Mouse (Mus musculus): ENCODE data around the gene Hoxb7. TPM values are rescaled to one million over a fixed set of nuclear protein-coding genes. Genes with fewer than 3 reads are reported as not detected.

Hoxb7 gene
- polyA plus RNA-seq, 1 experiment from 2014 or later: 56.1 TPM

DNA sequence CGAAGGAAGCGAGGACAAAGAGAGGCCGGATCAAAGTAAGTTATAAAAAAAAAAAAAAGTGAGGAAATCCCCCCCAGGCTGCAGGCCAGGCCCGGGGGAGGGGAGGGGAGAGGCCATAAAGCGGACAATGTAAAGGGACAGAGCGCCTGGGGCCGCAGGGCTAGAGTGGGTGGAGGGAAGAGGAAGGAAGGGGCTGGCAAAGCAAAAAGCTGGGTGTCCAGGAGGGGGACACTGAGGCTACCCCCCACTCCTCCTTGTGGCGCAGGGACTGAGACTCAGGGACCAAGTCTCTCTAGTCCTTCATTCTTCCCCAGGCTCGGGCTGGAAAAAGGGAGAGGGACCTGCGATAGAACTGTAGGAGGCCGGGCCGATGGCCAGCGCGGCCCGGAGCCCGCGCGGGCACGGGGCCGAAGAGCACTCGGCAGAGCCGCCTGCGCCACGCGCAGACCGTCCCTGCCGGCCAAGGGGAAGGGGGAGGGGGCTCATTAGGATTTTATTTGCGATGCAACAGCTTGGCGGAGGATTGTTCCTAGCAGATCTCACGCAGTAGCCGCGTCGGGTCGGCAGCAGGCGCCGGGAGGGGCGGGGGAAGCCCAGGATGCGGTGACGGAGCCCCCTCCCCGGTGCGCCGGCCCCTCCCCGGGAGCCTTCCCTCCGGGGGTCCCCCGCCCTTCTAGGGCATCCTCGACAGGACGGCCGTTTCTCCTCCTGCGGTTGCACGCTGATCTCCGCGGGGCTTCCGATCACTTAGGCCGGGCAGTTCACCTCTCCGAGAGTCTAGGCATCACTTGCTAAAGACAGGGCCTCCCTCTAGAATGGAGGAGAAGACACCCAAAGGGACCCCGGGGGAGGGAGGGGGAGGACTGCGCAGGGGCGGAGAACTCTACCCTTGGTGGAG is 14.2 kb upstream of the Hoxb7 start:
- Histone ChIP-seq H3K36me3 (ENCODE audit: insufficient read depth, low read length) (peaks cover 3% of the 10 kb centered on the region; the same call in 1 of the 2 replicates), H3K4me2 (ENCODE audit: low read length) (peak overlapping the region; percentile 66), H3K27me3 (ENCODE audit: insufficient read depth, low read length) (no peaks in the 10 kb centered on the region), H3K9me3 (replicated peaks; ENCODE audit: low read length) (no peaks in the 10 kb centered on the region), H3K9ac (ENCODE audit: low read depth, low read length) (peak overlapping the region; percentile 72), H3K4me1 (replicated peaks; ENCODE audit: insufficient read depth, low read length) (peaks cover 20% of the 10 kb centered on the region), H3K4me3 (replicated peaks; ENCODE audit: low read depth, low read length) (peak overlapping the region; percentile 53), H3K27ac (peak overlapping the region; percentile 92)
- no peak for TF ChIP-seq CTCF (IDR thresholded peaks at IDR 0.05; ENCODE audit: low read depth)
- WGBS: under 1% methylated on average over 58 of the region's 58 CpGs
- peak; percentile 79 for DNase-seq (ENCODE audit: low spot score)
- ATAC-seq (replicated peaks; ENCODE audit: low FRiP score, low read depth): peak; percentile 21

DNA sequence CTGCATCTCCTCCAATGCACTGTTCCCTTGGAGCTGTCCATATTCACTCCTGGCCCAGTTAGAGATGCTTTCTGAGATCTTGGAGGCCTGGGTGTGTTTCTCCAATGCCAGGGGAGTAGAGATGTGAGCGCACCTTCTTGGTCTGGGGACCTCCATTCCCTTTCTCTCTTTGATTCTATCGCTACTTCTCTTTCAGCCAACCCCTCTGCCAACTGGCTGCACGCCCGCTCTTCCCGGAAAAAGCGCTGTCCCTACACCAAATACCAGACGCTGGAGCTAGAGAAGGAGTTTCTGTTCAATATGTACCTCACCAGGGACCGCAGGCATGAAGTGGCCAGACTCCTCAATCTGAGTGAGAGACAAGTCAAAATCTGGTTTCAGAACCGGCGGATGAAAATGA is 12.0 kb upstream of the Hoxb7 start:
- no peak overlapping the region for H3K27ac ChIP-seq
- peak overlapping the region; percentile 66; the same call in 1 of the 2 replicates for H3K4me2 ChIP-seq (ENCODE audit: low read length)
- DNase-seq (ENCODE audit: low spot score) (no peak), ATAC-seq (replicated peaks; ENCODE audit: low FRiP score, low read depth) (no peak)
- no peak overlapping the region for H3K4me3 ChIP-seq (replicated peaks; ENCODE audit: low read depth, low read length)
- no peaks in the 10 kb centered on the region for H3K27me3 ChIP-seq (ENCODE audit: insufficient read depth, low read length)
- no peak for TF ChIP-seq CTCF (IDR thresholded peaks at IDR 0.05; ENCODE audit: low read depth)
- H3K4me1 ChIP-seq (replicated peaks; ENCODE audit: insufficient read depth, low read length): peaks cover 25% of the 10 kb centered on the region
- H3K36me3 ChIP-seq (ENCODE audit: insufficient read depth, low read length): no peaks in the 10 kb centered on the region
- no peak overlapping the region for H3K9ac ChIP-seq (ENCODE audit: low read depth, low read length)
- no peaks in the 10 kb centered on the region for H3K9me3 ChIP-seq (replicated peaks; ENCODE audit: low read length)
- 40% methylated on average over 10 of the region's 10 CpGs for whole genome bisulfite sequencing

DNA sequence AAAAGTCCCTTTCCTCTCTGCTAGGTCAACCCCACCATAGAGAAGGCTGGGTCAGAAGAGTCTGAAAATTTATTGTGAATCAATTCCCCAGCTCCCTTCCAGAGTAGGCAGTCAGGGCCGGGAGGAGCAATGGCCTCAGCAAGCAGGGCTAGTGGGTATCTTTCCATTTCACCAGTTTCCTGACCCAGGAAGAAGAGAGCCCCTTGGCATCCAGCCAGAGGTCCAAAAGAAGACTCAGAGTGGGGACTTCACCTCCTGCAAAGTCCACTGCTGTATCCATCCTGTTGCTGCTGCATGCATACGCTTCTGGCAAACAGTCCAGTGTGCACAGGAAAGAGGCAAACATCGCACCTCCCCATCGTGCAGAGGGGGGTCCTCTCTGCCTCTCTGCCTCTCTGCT is 10.5 kb upstream of the Hoxb7 start:
- H3K9me3 ChIP-seq (replicated peaks; ENCODE audit: low read length): no peaks in the 10 kb centered on the region
- 0 out of 2 replicates have a peak overlapping the region, but pooled peaks have one; percentile 9 for H3K27ac ChIP-seq
- ATAC-seq (replicated peaks; ENCODE audit: low FRiP score, low read depth) (no peak), DNase-seq (ENCODE audit: low spot score) (peak; percentile 37)
- 30% methylated on average over 4 of the region's 4 CpGs for WGBS
- no peak overlapping the region for H3K4me3 ChIP-seq (replicated peaks; ENCODE audit: low read depth, low read length)
- no peak overlapping the region for H3K9ac ChIP-seq (ENCODE audit: low read depth, low read length)
- H3K36me3 ChIP-seq (ENCODE audit: insufficient read depth, low read length): no peaks in the 10 kb centered on the region
- no peak overlapping the region for H3K4me2 ChIP-seq (ENCODE audit: low read length)
- H3K4me1 ChIP-seq (replicated peaks; ENCODE audit: insufficient read depth, low read length): peaks cover 17% of the 10 kb centered on the region; the same call in 1 of the 2 replicates
- no peak for TF ChIP-seq CTCF (IDR thresholded peaks at IDR 0.05; ENCODE audit: low read depth)
- H3K27me3 ChIP-seq (ENCODE audit: insufficient read depth, low read length): no peaks in the 10 kb centered on the region

DNA sequence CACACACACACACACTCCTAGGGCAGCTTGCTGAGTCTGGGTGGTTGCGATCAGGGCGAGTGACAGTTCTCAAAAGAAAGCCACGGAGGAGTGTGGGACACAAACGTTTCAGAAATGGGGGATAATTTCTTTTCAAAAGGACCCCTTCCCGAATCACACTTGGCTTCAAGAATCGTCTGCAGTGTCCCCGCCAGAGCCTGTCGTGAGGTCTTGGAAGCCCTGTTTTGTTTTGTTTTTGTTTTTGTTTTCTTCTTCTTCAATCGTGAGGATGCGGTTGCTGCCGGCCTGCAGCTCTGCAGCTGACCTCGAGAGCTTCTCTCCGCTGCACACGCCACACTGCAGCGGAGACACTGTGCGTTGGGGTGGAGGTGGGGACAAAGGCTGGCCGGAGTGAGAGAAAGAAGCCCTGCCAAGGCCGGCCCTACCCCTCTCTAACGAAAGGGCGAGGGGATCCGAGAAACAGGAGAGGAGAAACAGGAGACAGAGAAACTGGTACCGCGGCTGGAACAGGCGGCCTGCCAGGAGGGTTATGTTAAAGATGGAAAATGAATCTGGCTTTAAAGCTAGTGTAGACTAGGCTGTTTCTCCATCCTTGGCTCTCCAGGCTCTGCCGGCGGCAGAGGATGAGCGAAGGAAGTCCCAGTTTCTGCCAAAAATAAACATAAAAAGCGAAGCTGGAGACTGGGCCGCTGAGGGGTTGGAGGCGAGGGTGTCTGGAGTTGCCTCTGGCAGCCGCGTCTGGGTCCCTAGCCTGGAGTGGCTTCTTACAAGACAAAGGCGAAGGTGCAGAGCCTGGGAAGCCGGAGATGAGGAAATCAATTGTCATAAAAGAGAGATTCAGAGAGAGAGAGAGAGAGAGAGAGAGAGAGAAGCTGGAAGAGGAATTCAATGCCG is 9.0 kb upstream of the Hoxb7 start:
- Histone ChIP-seq H3K27me3 (ENCODE audit: insufficient read depth, low read length) (no peaks in the 10 kb centered on the region), H3K27ac (peak overlapping the region; percentile 74), H3K36me3 (ENCODE audit: insufficient read depth, low read length) (no peaks in the 10 kb centered on the region), H3K4me2 (ENCODE audit: low read length) (peak overlapping the region; percentile 96), H3K4me3 (replicated peaks; ENCODE audit: low read depth, low read length) (peak overlapping the region; percentile 33), H3K9me3 (replicated peaks; ENCODE audit: low read length) (no peaks in the 10 kb centered on the region), H3K4me1 (replicated peaks; ENCODE audit: insufficient read depth, low read length) (peaks cover 22% of the 10 kb centered on the region; the same call in 1 of the 2 replicates), H3K9ac (ENCODE audit: low read depth, low read length) (peak overlapping the region; percentile 48)
- peak; percentile 67 for DNase-seq (ENCODE audit: low spot score)
- TF ChIP-seq CTCF (IDR thresholded peaks at IDR 0.05; ENCODE audit: low read depth): no peak
- ATAC-seq (replicated peaks; ENCODE audit: low FRiP score, low read depth): no peak
- 5% methylated on average over 35 of the region's 35 CpGs for WGBS

DNA sequence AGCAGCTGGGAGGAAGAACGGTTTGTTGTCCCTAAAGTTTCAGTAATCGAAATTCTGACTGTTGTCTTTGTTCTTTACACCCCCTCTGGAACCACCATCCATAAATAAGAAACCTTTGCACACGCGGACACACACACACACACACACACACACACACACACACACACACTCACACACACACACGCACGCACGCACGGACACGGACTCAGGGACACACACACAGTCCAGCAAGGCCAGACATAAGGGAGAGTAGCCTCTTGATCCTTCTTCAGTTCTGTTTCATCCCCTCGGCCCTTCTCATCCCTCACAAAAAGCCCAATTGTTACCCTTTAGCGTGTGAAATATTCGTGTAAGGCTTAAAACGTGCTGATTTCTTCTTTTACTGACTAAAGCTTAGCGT is 8.1 kb upstream of the Hoxb7 start:
- ATAC-seq (replicated peaks; ENCODE audit: low FRiP score, low read depth) (no peak), DNase-seq (ENCODE audit: low spot score) (no peak)
- Histone ChIP-seq H3K9me3 (replicated peaks; ENCODE audit: low read length) (no peaks in the 10 kb centered on the region), H3K4me1 (replicated peaks; ENCODE audit: insufficient read depth, low read length) (peaks cover 22% of the 10 kb centered on the region; the same call in 1 of the 2 replicates), H3K9ac (ENCODE audit: low read depth, low read length) (peak overlapping the region; percentile 48; the same call in 1 of the 2 replicates), H3K4me3 (replicated peaks; ENCODE audit: low read depth, low read length) (peak overlapping the region; percentile 33; the same call in 1 of the 2 replicates), H3K27ac (peak overlapping the region; percentile 74; the same call in 1 of the 2 replicates), H3K36me3 (ENCODE audit: insufficient read depth, low read length) (no peaks in the 10 kb centered on the region), H3K4me2 (ENCODE audit: low read length) (peak overlapping the region; percentile 96), H3K27me3 (ENCODE audit: insufficient read depth, low read length) (no peaks in the 10 kb centered on the region)
- WGBS: 8% methylated on average over 14 of the region's 14 CpGs
- TF ChIP-seq CTCF (IDR thresholded peaks at IDR 0.05; ENCODE audit: low read depth): no peak

DNA sequence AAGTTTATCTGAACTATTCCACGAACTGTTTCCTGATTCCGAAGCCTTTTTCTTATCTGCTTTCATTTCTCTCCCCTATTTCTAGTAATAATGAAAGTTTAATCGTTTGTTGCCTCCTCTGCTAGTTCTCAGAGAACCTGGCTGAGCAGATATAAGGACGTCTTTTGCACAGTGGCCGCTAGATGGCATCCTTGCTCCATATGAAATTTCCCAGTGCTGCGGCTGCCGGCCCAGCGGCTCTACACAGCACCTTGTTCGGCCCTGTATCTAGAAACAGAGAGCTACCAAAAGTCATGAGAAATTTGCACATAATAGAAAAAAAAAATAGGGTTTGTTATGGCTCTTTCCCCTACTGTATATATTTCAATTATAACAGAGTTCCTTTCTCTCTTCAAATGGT is 7.7 kb upstream of the Hoxb7 start:
- Histone ChIP-seq H3K27ac (peak overlapping the region; percentile 74; the same call in 1 of the 2 replicates), H3K27me3 (ENCODE audit: insufficient read depth, low read length) (no peaks in the 10 kb centered on the region), H3K4me1 (replicated peaks; ENCODE audit: insufficient read depth, low read length) (peaks cover 22% of the 10 kb centered on the region; the same call in 1 of the 2 replicates), H3K4me3 (replicated peaks; ENCODE audit: low read depth, low read length) (peak overlapping the region; percentile 33; the same call in 1 of the 2 replicates), H3K4me2 (ENCODE audit: low read length) (peak overlapping the region; percentile 96), H3K9me3 (replicated peaks; ENCODE audit: low read length) (no peaks in the 10 kb centered on the region), H3K36me3 (ENCODE audit: insufficient read depth, low read length) (no peaks in the 10 kb centered on the region), H3K9ac (ENCODE audit: low read depth, low read length) (peak overlapping the region; percentile 98)
- WGBS: under 1% methylated on average over 9 of the region's 9 CpGs
- ATAC-seq (replicated peaks; ENCODE audit: low FRiP score, low read depth) (0 out of 2 replicates have a peak, but pooled peaks have one; percentile 47), DNase-seq (ENCODE audit: low spot score) (peak; percentile 95)
- TF ChIP-seq CTCF (IDR thresholded peaks at IDR 0.05; ENCODE audit: low read depth): peak; percentile 93

All from kidney, postnatal 0 days (tissue).